Mouse (Mus musculus) kidney, postnatal 25 days (tissue): ENCODE measurements around the gene Col1a2.

ENCODE experiments used
- DNase-seq, 2 experiments: peaks; one replicate each; pipeline ENCODE4 v3.0.0; 2021; ENCODE audit warnings: mixed read lengths in 2 of 2

The Col1a2 gene

GRCm38 (mm10) chr6:4528439-4528838 is 23.8 kb downstream of the Col1a2 start:
- no peak for DNase-seq

DNA sequence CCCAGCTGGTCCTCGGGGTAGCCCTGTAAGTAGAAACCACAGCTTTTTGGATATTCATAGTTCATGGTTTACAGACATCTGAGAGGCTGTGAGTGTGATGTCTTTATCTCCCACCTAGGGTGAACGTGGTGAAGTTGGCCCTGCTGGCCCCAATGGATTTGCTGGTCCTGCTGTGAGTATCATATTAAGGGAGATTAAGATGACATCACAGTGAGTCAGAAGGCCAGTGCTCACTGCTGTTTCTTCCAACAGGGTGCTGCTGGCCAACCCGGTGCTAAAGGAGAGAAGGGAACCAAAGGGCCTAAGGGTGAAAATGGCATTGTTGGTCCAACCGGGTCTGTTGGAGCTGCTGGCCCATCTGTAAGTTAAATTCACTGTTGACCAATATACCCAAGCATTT is 26.4 kb downstream of the Col1a2 start:
- no peak for DNase-seq

DNA sequence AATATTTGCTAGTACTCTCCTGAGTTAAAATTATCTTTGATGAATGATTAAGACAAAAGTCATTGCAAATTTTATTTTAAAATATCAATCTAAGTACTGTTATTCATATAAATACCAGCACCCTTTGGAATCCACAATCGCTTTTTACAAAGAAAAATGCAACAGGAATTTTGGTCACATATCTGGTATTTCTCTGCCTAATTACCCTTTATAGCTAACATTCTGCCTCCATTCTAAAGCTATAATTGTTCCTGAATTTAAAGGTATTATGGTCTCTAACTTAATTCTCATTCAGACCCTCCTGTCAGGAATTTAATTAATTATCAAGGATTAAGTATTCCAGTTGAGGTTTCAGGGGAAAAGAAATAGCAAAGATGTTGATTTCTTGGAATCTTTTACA is 28.3 kb downstream of the Col1a2 start:
- no peak for DNase-seq

- DNase-seq, result no peak
Measured at GRCm38 (mm10) chr6:4534462-4535079, 30.0 kb downstream of the Col1a2 start.

DNA sequence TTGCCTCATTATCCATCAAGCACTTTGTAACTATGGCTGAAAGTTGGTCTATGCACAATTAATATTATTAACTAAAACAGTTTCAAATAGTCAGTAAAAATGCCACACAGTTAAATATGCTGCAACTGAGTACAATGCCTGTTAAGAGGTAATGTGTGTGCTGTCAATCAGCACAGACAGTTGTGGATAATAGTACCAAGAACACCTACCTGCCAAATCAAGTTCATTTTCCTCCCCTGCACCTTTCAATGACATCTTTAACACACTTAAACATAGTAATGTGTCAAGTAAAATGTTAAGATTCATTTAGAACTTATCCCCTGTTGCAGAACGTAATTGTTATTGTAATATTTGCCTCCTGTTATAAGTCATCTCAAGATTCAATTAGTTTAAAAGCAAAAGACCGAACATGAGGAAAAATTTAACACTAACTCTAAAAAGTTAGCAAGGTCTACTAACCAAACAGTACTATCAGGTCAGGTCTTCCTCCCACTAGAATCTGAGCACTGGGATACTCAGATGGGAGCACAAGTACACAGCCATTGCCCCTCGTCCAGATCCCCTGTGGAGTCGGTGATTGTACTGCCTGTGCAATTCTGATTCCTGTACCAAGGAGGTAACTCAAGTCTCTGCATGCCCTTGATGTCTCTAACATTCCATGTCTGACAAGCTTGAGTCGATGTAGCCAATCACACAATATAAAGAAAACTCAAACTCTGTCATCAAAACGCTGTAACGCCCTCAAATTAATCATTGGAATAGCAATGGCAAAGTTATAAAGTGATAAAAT is 37.5 kb downstream of the Col1a2 start:
- no peak for DNase-seq

- peak; percentile 41 to 61 for DNase-seq
Measured at GRCm38 (mm10) chr6:4544554-4544953, 39.9 kb downstream of the Col1a2 start.

DNA sequence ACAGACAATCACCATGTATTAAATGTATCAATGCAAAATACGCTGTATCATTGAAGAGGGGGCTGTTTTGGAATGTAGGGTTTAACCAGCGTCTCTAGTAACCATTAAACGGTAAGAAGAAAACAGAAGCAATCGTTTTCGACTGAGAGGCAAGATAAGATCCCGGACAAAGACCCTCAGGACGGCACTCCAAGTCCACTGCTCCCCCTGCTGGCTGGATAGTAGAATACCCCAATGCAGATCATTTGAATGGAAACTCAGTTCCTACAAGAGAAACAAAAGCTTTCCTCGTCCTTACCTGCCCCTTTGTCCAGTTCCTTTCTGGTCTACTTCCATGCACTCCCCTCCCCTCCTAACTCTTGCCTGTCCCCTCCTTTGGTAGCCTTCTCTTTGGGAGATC is 41.1 kb downstream of the Col1a2 start:
- DNase-seq, result peak; percentile 45 to 63

GRCm38 (mm10) chr6:4548894-4549293 is 44.3 kb downstream of the Col1a2 start:
- DNase-seq, result peak in 1 of 2 experiments; percentile 34

DNA sequence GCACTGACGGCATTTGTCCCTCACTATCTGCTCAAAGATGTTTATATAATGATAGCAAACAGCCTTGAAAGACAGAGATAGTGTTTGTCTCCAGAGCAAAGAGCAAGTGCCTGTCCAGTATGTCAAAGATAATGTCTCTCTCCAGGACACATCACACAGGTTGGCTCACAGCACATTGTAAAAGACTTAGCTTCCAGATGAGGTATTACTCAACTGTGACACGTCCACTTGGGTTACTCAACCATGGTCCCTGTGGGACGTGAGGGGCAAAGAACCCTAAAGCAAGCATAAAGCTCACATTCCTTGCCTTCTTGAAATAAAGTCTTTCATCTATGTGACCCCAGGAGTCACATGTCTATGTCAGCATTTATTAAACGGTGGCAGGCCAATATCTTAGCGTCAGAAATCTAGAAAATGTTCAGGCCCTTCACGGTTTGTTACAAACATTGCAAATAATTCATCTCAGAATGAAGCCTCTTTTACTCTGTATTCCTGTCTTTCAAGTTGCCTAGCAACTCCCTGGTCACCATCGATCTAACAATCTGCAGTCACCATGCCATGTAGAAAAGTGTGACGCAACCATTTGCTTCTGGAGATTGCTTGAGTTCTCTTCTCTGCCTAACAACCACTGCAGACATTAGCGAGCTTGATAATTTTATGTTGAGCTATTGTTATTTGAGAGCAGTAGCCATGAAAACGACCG is 45.4 kb downstream of the Col1a2 start:
- no peak for DNase-seq

GRCm38 (mm10) chr6:4550549-4550915 is 45.9 kb downstream of the Col1a2 start:
- DNase-seq, result no peak

- DNase-seq, result no peak
Measured at GRCm38 (mm10) chr6:4555366-4555765, 50.8 kb downstream of the Col1a2 start.

GRCm38 (mm10) chr6:4557086-4557485 is 52.5 kb downstream of the Col1a2 start:
- no peak for DNase-seq

- DNase-seq, result peak; percentile 57 to 63
Measured at GRCm38 (mm10) chr6:4557678-4558077, 53.1 kb downstream of the Col1a2 start.

GRCm38 (mm10) chr6:4561156-4561555 is 56.5 kb downstream of the Col1a2 start:
- no peak for DNase-seq

GRCm38 (mm10) chr6:4561621-4562020 is 57.0 kb downstream of the Col1a2 start:
- no peak for DNase-seq

GRCm38 (mm10) chr6:4562401-4562800 is 57.8 kb downstream of the Col1a2 start:
- DNase-seq, result no peak

GRCm38 (mm10) chr6:4563477-4563876 is 58.9 kb downstream of the Col1a2 start:
- DNase-seq, result no peak

DNA sequence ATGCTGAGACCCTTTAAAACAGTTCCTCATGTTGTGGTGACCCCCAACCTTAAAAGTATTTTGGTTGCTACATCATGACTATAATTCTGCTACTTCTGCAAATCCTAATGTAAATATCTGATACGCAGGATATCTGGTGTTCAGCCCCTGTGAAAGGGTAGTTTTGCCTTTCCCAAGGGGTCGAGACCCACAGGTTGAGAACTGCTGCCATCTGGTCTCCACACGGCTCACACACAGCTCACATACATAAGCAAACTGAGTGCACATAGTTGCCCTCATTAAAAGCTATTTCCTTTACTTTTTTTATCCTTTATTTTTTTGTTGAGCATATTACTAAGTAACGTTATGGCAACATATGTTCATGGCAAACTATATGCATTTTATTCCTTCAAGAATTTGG is 65.8 kb downstream of the Col1a2 start:
- DNase-seq, result no peak

DNA sequence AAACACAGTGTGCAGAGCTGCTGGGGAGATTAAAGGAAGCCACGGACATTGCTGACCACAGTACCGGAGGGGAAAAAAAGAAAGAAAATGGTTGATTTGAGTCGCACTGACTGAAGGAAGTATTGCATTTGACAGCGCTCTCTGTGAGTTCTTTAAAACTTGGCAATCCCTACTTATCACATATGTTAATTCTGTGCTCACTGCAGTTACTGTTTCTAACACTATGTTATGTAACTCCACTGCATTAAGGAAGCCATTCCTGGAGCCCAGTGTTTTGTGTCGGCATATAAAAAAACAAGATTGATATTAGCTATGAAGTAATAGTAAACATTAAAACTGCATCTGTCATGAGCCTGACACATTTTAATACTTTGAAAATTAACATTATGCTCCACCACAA is 73.1 kb downstream of the Col1a2 start:
- no peak for DNase-seq

GRCm38 (mm10) chr6:4578343-4578742 is 73.7 kb downstream of the Col1a2 start:
- DNase-seq, result no peak

DNA sequence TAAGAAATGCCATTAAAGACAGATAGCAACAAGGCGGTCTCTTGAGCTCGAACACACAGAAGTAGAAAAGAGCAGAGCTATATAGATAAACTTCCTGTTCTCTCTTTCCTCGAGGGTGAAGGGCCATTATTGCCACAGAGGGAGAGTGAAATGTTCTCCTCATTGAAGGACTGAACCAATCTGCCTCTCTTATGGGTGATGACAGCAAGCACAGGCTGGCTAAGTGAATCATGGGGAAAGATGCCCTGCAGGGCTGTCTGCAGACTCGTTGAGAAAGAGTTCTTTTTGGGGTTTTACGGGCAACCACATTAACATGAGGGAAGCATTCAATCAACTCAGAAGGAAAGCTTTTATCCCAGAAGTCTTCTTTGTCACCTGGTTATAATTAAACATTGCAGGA is 75.0 kb downstream of the Col1a2 start:
- DNase-seq, result no peak

DNA sequence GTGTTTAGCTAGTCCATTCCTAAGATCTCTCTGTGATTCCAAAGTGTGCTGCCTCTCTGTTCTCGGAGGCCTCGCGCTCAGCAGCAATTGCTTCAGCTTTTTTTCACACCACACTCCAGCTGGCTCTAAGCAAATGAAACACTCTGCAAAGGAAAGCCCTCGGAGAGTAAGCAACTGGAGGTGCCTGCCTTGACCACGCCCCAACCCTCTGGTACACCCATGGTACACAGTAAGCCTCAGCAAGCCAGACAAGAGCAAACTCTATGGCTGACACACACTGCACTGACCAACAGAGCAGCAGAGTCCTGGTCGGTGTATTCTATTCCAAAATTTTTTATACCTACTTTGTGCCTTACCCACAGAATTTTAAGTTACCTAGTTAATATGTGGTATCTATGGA is 78.9 kb downstream of the Col1a2 start:
- DNase-seq, result no peak

GRCm38 (mm10) chr6:4587946-4588345 is 83.3 kb downstream of the Col1a2 start:
- no peak for DNase-seq

GRCm38 (mm10) chr6:4588722-4589121 is 84.1 kb downstream of the Col1a2 start:
- DNase-seq, result no peak
